Mouse (Mus musculus) urinary bladder, postnatal 4 days (tissue): Measurements from ENCODE around the gene Tspyl3.

ENCODE experiments used
- DNase-seq, 2 experiments: peaks; one replicate each; pipeline ENCODE4 v3.0.0; 2021 to 2022; ENCODE audit warnings: low spot score in 2 of 2

Gene Tspyl3

DNA sequence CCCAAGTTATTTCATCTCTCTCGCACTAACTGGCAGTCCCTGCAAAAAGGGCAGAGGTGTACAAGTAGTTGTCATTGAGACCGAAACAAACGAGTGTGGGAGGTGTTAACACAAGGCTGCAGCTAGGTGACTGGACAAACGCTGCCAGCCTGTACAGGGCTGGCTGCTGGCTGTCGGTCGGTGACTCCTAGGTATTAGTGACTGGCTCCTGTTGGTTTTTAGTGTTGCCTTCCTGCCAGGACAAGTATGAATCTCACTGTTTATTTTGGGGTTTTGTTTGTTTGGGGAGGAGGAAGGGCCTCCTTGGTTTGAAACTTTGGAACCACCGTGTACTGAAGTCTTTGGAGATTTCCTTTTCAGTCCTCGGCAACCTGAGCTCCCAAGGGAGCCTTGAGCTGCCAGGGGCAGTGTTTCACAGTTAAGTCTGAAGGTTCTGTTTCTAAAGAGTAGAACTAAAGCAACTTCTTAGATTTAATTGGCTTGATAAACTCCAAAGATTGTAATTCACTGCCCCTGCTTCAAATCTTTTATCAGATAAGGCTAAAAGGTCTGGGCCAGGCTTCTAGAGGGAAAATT lies 49.2 kb downstream of the Tspyl3 start:
- DNase-seq, result no peak
